Mouse (Mus musculus): Measurements from ENCODE around the gene H2al2a. TPM values are rescaled to one million over a fixed set of nuclear protein-coding genes. Genes with fewer than 3 reads are reported as not detected.
"Not testable (repeated sequence)": the region's sequence is repeated elsewhere in the genome, so short reads cannot be mapped to it uniquely, and the experiment has no call there.

The H2al2a gene
- total and polyA plus RNA-seq, 2 experiments from 2014 or later, result not detected

DNA sequence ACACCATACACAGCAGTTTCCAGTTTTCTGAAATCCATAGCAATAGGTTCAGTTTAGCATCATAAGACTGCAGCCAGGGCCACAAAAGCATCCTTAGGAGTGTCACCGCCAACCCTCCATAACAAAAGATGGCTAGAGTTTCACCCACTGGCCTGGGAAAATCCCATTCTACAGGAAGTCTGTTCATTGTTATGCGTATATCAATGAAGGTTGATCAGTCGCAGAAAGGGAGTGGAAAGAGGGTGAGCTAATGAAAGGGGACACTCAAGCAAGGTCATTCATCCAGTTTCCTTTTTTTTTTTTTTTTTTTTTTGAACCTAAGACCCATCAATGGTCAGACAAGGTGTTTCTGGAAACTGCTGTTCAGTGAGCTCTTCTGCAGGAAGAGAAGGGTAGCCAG, 7.6 kb downstream of the H2al2a start:
- H3K36me3 ChIP-seq (ENCODE audit: insufficient read depth), result no peaks in the 10 kb centered on the region
- no peaks in the 10 kb centered on the region for H3K9me3 ChIP-seq (ENCODE audit: low read length)
- H3K4me3 ChIP-seq (ENCODE audit: low read depth, low read length), result no peak overlapping the region
- no peak for TF ChIP-seq CTCF (IDR thresholded peaks at IDR 0.05; ENCODE audit: low read depth)
- 52% methylated on average over 3 of the region's 3 CpGs for WGBS
- no peak for DNase-seq
- H3K4me1 ChIP-seq (ENCODE audit: insufficient read depth), result no peaks in the 10 kb centered on the region
- no peak overlapping the region for H3K9ac ChIP-seq
- no peak overlapping the region for H3K4me2 ChIP-seq (ENCODE audit: low read depth)
- no peak for ATAC-seq
- no peaks in the 10 kb centered on the region for H3K27me3 ChIP-seq (ENCODE audit: insufficient read depth, low read length)
- H3K27ac ChIP-seq (ENCODE audit: low read depth, low read length), result no peak overlapping the region

DNA sequence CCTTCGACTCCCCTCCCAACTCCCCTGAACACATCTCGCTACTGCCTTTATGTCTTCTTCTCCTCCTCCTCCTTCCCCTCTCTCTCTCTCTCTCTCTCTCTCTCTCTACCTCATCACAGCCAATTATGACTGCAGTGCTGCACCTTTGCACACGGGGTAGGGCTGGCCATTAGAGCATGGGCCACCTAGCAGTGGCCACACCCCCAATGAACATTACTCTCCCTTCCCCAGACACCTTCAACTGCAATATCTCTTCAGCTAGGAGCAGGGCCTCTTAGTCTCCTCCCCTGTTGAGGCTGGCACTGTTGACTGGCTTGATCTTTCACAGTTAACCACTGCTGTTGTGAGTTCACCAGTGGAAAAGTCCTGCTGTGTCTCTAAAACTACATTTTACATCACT, 10.1 kb downstream of the H2al2a start:
- ATAC-seq (no peak), DNase-seq (no peak)
- Histone ChIP-seq H3K4me3 (ENCODE audit: low read depth, low read length) (no peak overlapping the region), H3K4me2 (ENCODE audit: low read depth) (no peak overlapping the region), H3K36me3 (ENCODE audit: insufficient read depth) (no peaks in the 10 kb centered on the region), H3K9ac (no peak overlapping the region), H3K9me3 (ENCODE audit: low read length) (no peaks in the 10 kb centered on the region), H3K4me1 (ENCODE audit: insufficient read depth) (no peaks in the 10 kb centered on the region), H3K27ac (ENCODE audit: low read depth, low read length) (no peak overlapping the region), H3K27me3 (ENCODE audit: insufficient read depth, low read length) (no peaks in the 10 kb centered on the region)
- TF ChIP-seq CTCF (IDR thresholded peaks at IDR 0.05; ENCODE audit: low read depth), result no peak
- 84% methylated on average over 3 of the region's 3 CpGs for WGBS

DNA sequence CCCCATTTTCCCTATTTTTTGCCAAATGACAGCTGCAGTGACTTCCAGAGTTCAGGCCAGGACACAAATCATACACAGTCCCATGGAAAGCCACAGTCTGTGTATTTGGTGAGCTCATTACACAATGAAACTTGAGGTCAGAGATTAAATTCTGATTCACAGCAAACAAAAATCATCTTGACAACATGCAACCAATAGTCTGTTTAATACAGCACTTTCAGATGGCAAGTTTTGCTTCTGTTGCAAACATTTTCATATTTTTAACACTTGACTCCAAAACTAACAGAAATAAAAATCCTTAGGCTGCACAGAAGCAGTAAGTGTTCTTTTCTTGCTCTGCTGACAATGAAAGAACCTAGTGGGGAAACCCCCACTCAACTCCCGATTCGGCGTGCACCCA, 12.0 kb downstream of the H2al2a start:
- ATAC-seq (no peak), DNase-seq (no peak)
- TF ChIP-seq CTCF (IDR thresholded peaks at IDR 0.05; ENCODE audit: low read depth), result no peak
- Histone ChIP-seq H3K4me2 (ENCODE audit: low read depth) (no peak overlapping the region), H3K36me3 (ENCODE audit: insufficient read depth) (no peaks in the 10 kb centered on the region), H3K9ac (no peak overlapping the region), H3K4me1 (ENCODE audit: insufficient read depth) (no peaks in the 10 kb centered on the region), H3K27ac (ENCODE audit: low read depth, low read length) (no peak overlapping the region), H3K4me3 (ENCODE audit: low read depth, low read length) (no peak overlapping the region), H3K27me3 (ENCODE audit: insufficient read depth, low read length) (no peaks in the 10 kb centered on the region), H3K9me3 (ENCODE audit: low read length) (no peaks in the 10 kb centered on the region)
- WGBS, result 97% methylated on average over 3 of the region's 3 CpGs

DNA sequence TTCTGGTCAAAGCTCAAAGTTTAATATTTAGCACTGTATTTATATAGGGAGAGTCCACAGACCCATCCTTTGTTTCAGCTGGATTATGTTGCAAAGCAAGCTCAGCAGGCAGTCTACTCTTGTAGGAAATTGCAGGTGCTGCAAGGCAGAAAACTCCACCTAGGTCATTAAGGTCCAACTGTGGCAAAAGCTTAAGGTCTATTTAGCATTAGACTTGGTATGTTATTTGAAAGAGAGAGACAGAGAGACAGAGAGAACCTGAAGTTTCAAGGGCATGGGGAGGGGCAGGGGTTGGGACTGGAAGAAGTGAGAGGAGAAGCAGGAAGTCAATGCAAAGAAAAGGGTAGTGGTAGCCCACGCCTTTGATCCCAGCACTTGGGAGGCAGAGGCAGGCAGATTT, 14.0 kb downstream of the H2al2a start:
- no peak for TF ChIP-seq CTCF (IDR thresholded peaks at IDR 0.05; ENCODE audit: low read depth)
- DNase-seq (no peak), ATAC-seq (no peak)
- Histone ChIP-seq H3K4me2 (ENCODE audit: low read depth) (no peak overlapping the region), H3K9ac (no peak overlapping the region), H3K4me3 (ENCODE audit: low read depth, low read length) (no peak overlapping the region), H3K27ac (ENCODE audit: low read depth, low read length) (no peak overlapping the region), H3K4me1 (ENCODE audit: insufficient read depth) (no peaks in the 10 kb centered on the region), H3K36me3 (ENCODE audit: insufficient read depth) (no peaks in the 10 kb centered on the region), H3K27me3 (ENCODE audit: insufficient read depth, low read length) (no peaks in the 10 kb centered on the region), H3K9me3 (ENCODE audit: low read length) (no peaks in the 10 kb centered on the region)
- 85% methylated on average over 1 of the region's 1 CpGs for WGBS

DNA sequence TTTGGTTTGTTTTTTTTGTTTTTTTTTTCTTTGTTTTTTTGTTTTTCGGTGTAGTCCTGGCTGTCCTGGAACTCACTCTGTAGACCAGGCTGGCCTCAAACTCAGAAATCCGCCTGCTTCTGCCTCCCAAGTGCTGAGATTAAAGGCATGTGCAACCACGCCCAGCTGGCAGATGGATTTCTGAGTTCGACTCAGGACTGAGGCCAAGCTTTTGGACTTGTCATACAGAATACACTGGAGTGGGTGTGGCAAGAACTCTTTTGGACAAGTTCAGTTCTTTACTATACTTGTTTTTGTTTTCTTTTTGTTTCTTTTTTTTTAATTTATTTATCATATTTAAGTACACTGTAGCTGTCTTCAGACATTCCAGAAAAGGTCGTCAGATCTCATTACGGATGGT, 18.1 kb downstream of the H2al2a start:
- H3K27me3 ChIP-seq (ENCODE audit: insufficient read depth, low read length), result no peaks in the 10 kb centered on the region
- no peaks in the 10 kb centered on the region for H3K4me1 ChIP-seq (ENCODE audit: insufficient read depth)
- H3K36me3 ChIP-seq (ENCODE audit: insufficient read depth), result no peaks in the 10 kb centered on the region
- H3K4me2 ChIP-seq (ENCODE audit: low read depth), result no peak overlapping the region
- H3K4me3 ChIP-seq (ENCODE audit: low read depth, low read length), result no peak overlapping the region
- no peak overlapping the region for H3K9ac ChIP-seq
- H3K9me3 ChIP-seq (ENCODE audit: low read length), result no peaks in the 10 kb centered on the region
- ATAC-seq (no peak), DNase-seq (no peak)
- no peak for TF ChIP-seq CTCF (IDR thresholded peaks at IDR 0.05; ENCODE audit: low read depth)
- 92% methylated on average over 6 of the region's 6 CpGs for WGBS
- no peak overlapping the region for H3K27ac ChIP-seq (ENCODE audit: low read depth, low read length)

DNA sequence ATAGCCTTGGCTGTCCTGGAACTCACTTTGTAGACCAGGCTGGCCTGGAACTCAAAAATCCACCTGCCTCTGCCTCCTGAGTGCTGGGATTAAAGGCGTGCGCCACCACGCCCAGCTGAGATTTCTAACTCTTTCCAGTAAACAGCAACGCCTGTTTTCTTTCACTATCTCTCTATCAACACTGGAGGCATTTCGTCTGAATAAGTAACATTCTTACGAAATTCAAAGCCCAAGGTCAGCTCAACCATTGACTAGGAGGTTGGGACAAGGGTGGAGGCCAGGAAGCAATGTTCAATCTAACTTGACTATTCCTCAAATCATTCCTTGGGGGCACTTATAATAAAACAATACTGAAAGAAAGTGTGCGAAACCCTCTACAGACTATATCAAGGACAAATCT, 18.5 kb downstream of the H2al2a start:
- WGBS, result 92% methylated on average over 7 of the region's 7 CpGs
- not testable (repeated sequence) for ATAC-seq

DNA sequence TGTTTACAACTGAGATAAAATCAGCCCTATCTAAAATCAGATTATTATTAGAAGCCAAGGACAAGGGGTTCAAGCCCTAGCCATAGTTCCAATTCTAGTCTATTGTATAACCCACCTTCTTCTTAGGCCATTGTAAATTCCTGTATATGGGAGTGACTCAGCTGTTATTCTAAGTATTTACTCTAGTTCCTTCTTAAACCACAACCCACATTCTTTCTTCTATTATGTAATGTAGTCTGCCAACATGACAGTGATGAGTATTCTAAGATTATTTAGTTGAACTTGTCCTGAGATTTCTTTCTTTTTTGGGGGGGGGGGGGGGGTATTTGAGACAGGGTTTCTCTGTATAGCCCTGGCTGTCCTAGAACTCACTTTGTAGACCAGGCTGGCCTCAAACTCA, 19.1 kb downstream of the H2al2a start:
- H3K27ac ChIP-seq (ENCODE audit: low read depth, low read length); H3K27me3 ChIP-seq (ENCODE audit: insufficient read depth, low read length); H3K9ac ChIP-seq; DNase-seq; H3K36me3 ChIP-seq (ENCODE audit: insufficient read depth); H3K4me2 ChIP-seq (ENCODE audit: low read depth); ATAC-seq; H3K9me3 ChIP-seq (ENCODE audit: low read length); H3K4me1 ChIP-seq (ENCODE audit: insufficient read depth); H3K4me3 ChIP-seq (ENCODE audit: low read depth, low read length): not testable (repeated sequence)

More for the DNA sequence above, 18.5 kb downstream of the H2al2a start:
- H3K9ac ChIP-seq; H3K27ac ChIP-seq (ENCODE audit: low read depth, low read length); H3K4me1 ChIP-seq (ENCODE audit: insufficient read depth); H3K27me3 ChIP-seq (ENCODE audit: insufficient read depth, low read length); DNase-seq; H3K9me3 ChIP-seq (ENCODE audit: low read length); H3K4me2 ChIP-seq (ENCODE audit: low read depth); H3K4me3 ChIP-seq (ENCODE audit: low read depth, low read length); H3K36me3 ChIP-seq (ENCODE audit: insufficient read depth): not testable (repeated sequence)

All from forebrain, postnatal 0 days (tissue).